Mouse (Mus musculus): ENCODE measurements around the gene Itga1.
A peak's percentile ranks its signal among the peaks of the same experiment; 100 is the strongest.

Itga1 gene

GRCm38 (mm10) chr13:115099381-115099780, 2.4 kb downstream of the Itga1 start:
- DNase-seq (ENCODE audit: low read depth, low spot score), result no peak

GRCm38 (mm10) chr13:115098227-115098626, 3.5 kb downstream of the Itga1 start:
- DNase-seq (ENCODE audit: low read depth, low spot score), result no peak

GRCm38 (mm10) chr13:115096965-115097364, 4.8 kb downstream of the Itga1 start:
- no peak for DNase-seq (ENCODE audit: low read depth, low spot score)

GRCm38 (mm10) chr13:115096216-115096615, 5.5 kb downstream of the Itga1 start:
- DNase-seq (ENCODE audit: low read depth, low spot score), result no peak

- no peak for DNase-seq (ENCODE audit: low read depth, low spot score)
Measured at GRCm38 (mm10) chr13:115095392-115095791, 6.4 kb downstream of the Itga1 start.

- no peak for DNase-seq (ENCODE audit: low read depth, low spot score)
Measured at GRCm38 (mm10) chr13:115091511-115091910, 10.3 kb downstream of the Itga1 start.

GRCm38 (mm10) chr13:115090977-115091445, 10.8 kb downstream of the Itga1 start:
- DNase-seq (ENCODE audit: low read depth, low spot score), result no peak

- peak; percentile 85 for DNase-seq (ENCODE audit: low read depth, low spot score)
Measured at GRCm38 (mm10) chr13:115090069-115090976, 11.4 kb downstream of the Itga1 start, which contains the start of gene Pelo. Pelo (minus strand) TSS chr13:115090186.

- DNase-seq (ENCODE audit: low read depth, low spot score), result peak; percentile 16
Measured at GRCm38 (mm10) chr13:115089395-115090025, 12.3 kb downstream of the Itga1 start.

GRCm38 (mm10) chr13:115089020-115089394, 12.8 kb downstream of the Itga1 start:
- no peak for DNase-seq (ENCODE audit: low read depth, low spot score)

GRCm38 (mm10) chr13:115085974-115086373, 15.8 kb downstream of the Itga1 start:
- no peak for DNase-seq (ENCODE audit: low read depth, low spot score)

- no peak for DNase-seq (ENCODE audit: low read depth, low spot score)
Measured at GRCm38 (mm10) chr13:115082339-115082738, 19.4 kb downstream of the Itga1 start.

GRCm38 (mm10) chr13:115079996-115080585, 21.7 kb downstream of the Itga1 start:
- no peak for DNase-seq (ENCODE audit: low read depth, low spot score)

GRCm38 (mm10) chr13:115078997-115079685, 22.6 kb downstream of the Itga1 start:
- DNase-seq (ENCODE audit: low read depth, low spot score), result no peak

GRCm38 (mm10) chr13:115077346-115078134, 24.2 kb downstream of the Itga1 start:
- no peak for DNase-seq (ENCODE audit: low read depth, low spot score)

- DNase-seq (ENCODE audit: low read depth, low spot score), result no peak
Measured at GRCm38 (mm10) chr13:115072386-115072785, 29.4 kb downstream of the Itga1 start.

- no peak for DNase-seq (ENCODE audit: low read depth, low spot score)
Measured at GRCm38 (mm10) chr13:115071431-115071830, 30.3 kb downstream of the Itga1 start.

- no peak for DNase-seq (ENCODE audit: low read depth, low spot score)
Measured at GRCm38 (mm10) chr13:115067968-115068330, 33.8 kb downstream of the Itga1 start.

- no peak for DNase-seq (ENCODE audit: low read depth, low spot score)
Measured at GRCm38 (mm10) chr13:115067324-115067967, 34.3 kb downstream of the Itga1 start.

- DNase-seq (ENCODE audit: low read depth, low spot score), result no peak
Measured at GRCm38 (mm10) chr13:115057555-115057954, 44.2 kb downstream of the Itga1 start.

Data from 3T3-L1 (cell line).